Mouse (Mus musculus) myocyte (in vitro differentiated cells): Measurements from ENCODE around the gene Tomm7. TPM values are rescaled to one million over a fixed set of nuclear protein-coding genes. Genes with fewer than 3 reads are reported as not detected.

ENCODE experiments used
- H3K27me3 ChIP-seq: one replicate; pipeline ENCODE4 v1.6.1; 2011; ENCODE audit not compliant: control insufficient read depth, insufficient read depth, insufficient read length
- H3K36me3 ChIP-seq: one replicate; pipeline ENCODE4 v1.6.1; 2011; ENCODE audit not compliant: control insufficient read depth, insufficient read depth
- H3K4me2 ChIP-seq: one replicate; pipeline ENCODE4 v1.6.1; 2011; ENCODE audit warnings: low read depth, control low read depth
- H3K4me3 ChIP-seq: one replicate; pipeline ENCODE4 v1.5.1; 2011; ENCODE audit warnings: mild to moderate bottlenecking, control low read depth, moderate library complexity
- H3K79me2 ChIP-seq: one replicate; pipeline ENCODE4 v1.6.1; 2011; ENCODE audit not compliant: control insufficient read depth, insufficient read depth
- H3ac ChIP-seq: one replicate; pipeline ENCODE4 v1.6.1; 2011; ENCODE audit not compliant: control insufficient read depth, insufficient read length
- CEBPB ChIP-seq: IDR thresholded peaks from 2 replicates; pipeline ENCODE4 v1.6.1; 2011; ENCODE audit warnings: mild to moderate bottlenecking, moderate library complexity; ENCODE audit not compliant: poor library complexity, insufficient read depth, severe bottlenecking
- E2F4 ChIP-seq: IDR thresholded peaks from one replicate; pipeline ENCODE4 v1.6.1; 2011; ENCODE audit warnings: mild to moderate bottlenecking, control low read depth, moderate library complexity; ENCODE audit not compliant: insufficient read depth
- MAX ChIP-seq: IDR thresholded peaks from one replicate; pipeline ENCODE4 v1.6.1; 2011; ENCODE audit warnings: low read depth, mild to moderate bottlenecking, control low read depth
- MYOD1 ChIP-seq, 3 experiments: IDR thresholded peaks; one replicate each; pipeline ENCODE4 v1.6.1; 2011; ENCODE audit warnings: control low read depth in 2 of 3, low read depth in 2 of 3, mild to moderate bottlenecking in 2 of 3, moderate library complexity in 1 of 3; ENCODE audit not compliant: insufficient read length in 2 of 3, control insufficient read depth in 1 of 3
- MYOG ChIP-seq, 3 experiments: IDR thresholded peaks; one replicate each; pipeline ENCODE4 v1.6.1; 2011; ENCODE audit warnings: control low read depth in 2 of 3, low read depth in 2 of 3, mild to moderate bottlenecking in 2 of 3; ENCODE audit not compliant: insufficient read length in 2 of 3, control insufficient read depth in 1 of 3, insufficient read depth in 1 of 3
- POLR2A ChIP-seq: IDR thresholded peaks from one replicate; pipeline ENCODE4 v1.6.1; 2011; ENCODE audit warnings: low read depth, mild to moderate bottlenecking, control low read depth, moderate library complexity; ENCODE audit not compliant: insufficient read length
- POLR2AphosphoS2 ChIP-seq: IDR thresholded peaks from one replicate; pipeline ENCODE4 v1.6.1; 2011; ENCODE audit warnings: low read depth, control low read depth; ENCODE audit not compliant: insufficient read length
- REST ChIP-seq: IDR thresholded peaks from one replicate; pipeline ENCODE4 v1.6.1; 2011; ENCODE audit warnings: mild to moderate bottlenecking, control low read depth, moderate library complexity; ENCODE audit not compliant: insufficient read depth, insufficient read length
- SRF ChIP-seq: IDR thresholded peaks from one replicate; pipeline ENCODE4 v1.6.1; 2011; ENCODE audit warnings: low read depth; ENCODE audit not compliant: control insufficient read depth, insufficient read length
- TCF12 ChIP-seq: IDR thresholded peaks from one replicate; pipeline ENCODE4 v1.6.1; 2011; ENCODE audit warnings: mild to moderate bottlenecking, control low read depth; ENCODE audit not compliant: poor library complexity, insufficient read depth, severe bottlenecking
- TCF3 ChIP-seq: IDR thresholded peaks from one replicate; pipeline ENCODE4 v1.6.1; 2011; ENCODE audit warnings: low read depth, control low read depth; ENCODE audit not compliant: insufficient read length
- USF1 ChIP-seq: IDR thresholded peaks from one replicate; pipeline ENCODE4 v1.6.1; 2011; ENCODE audit warnings: low read depth, mild to moderate bottlenecking, control low read depth, moderate library complexity
- polyA plus RNA-seq: library from polyadenylated mRNA; unstranded; fragments of >200 nt; fragmentation: generic; extraction: Trizol; gene quantifications from one replicate; pipeline ENCODE4 v1.2.1, GENCODE M21; 2012; ENCODE audit warnings: missing spikeins

Tomm7 gene
- polyA plus RNA-seq, 1 experiment = 111 TPM

- Histone ChIP-seq H3K36me3 (peaks cover 27% of the 10 kb centered on the region), H3K27me3 (no peaks in the 10 kb centered on the region), H3K4me2 (no peak overlapping the region), H3K4me3 (no peak overlapping the region), H3K79me2 (no peaks in the 10 kb centered on the region), H3ac (no peak overlapping the region)
- no peak for TF ChIP-seq E2F4
- no peak for TF ChIP-seq USF1
- TF ChIP-seq REST = no peak
- no peak for TF ChIP-seq MAX
- TF ChIP-seq MYOG (IDR thresholded peaks at IDR 0.05; ENCODE audit: control insufficient read depth in 1 of 3, insufficient read depth in 1 of 3, insufficient read length in 2 of 3, low read depth in 2 of 3) = no peak
- no peak for TF ChIP-seq TCF3
- TF ChIP-seq MYOD1 (IDR thresholded peaks at IDR 0.05; ENCODE audit: control insufficient read depth in 1 of 3, insufficient read length in 2 of 3, low read depth in 2 of 3) = no peak
- TF ChIP-seq POLR2A = no peak
- TF ChIP-seq POLR2AphosphoS2 = no peak
- TF ChIP-seq TCF12 = no peak
These were observed 15.2 kb upstream of the Tomm7 start for GRCm38 (mm10) chr5:23859087-23859718.

- TF ChIP-seq E2F4 = no peak
- no peak for TF ChIP-seq REST
- TF ChIP-seq POLR2AphosphoS2 = peak; percentile 29
- Histone ChIP-seq H3K27me3 (no peaks in the 10 kb centered on the region), H3K4me3 (no peak overlapping the region), H3K4me2 (no peak overlapping the region), H3K36me3 (peaks cover 27% of the 10 kb centered on the region), H3K79me2 (no peaks in the 10 kb centered on the region), H3ac (no peak overlapping the region)
These were observed 14.7 kb upstream of the Tomm7 start for GRCm38 (mm10) chr5:23858643-23859042.

- Histone ChIP-seq H3K27me3 (no peaks in the 10 kb centered on the region), H3ac (no peak overlapping the region), H3K4me2 (no peak overlapping the region), H3K4me3 (no peak overlapping the region), H3K79me2 (no peaks in the 10 kb centered on the region), H3K36me3 (peaks cover 31% of the 10 kb centered on the region)
- TF ChIP-seq TCF12 (no peak), E2F4 (no peak), POLR2AphosphoS2 (no peak), MYOD1 (IDR thresholded peaks at IDR 0.05; ENCODE audit: control insufficient read depth in 1 of 3, insufficient read length in 2 of 3, low read depth in 2 of 3) (no peak), SRF (no peak), USF1 (no peak), MYOG (IDR thresholded peaks at IDR 0.05; ENCODE audit: control insufficient read depth in 1 of 3, insufficient read depth in 1 of 3, insufficient read length in 2 of 3, low read depth in 2 of 3) (no peak), TCF3 (no peak), POLR2A (no peak), MAX (no peak), REST (no peak), CEBPB (no peak)
These were observed 14.0 kb upstream of the Tomm7 start for GRCm38 (mm10) chr5:23858001-23858400.

GRCm38 (mm10) chr5:23857189-23857588 lies 13.2 kb upstream of the Tomm7 start:
- peaks cover 39% of the 10 kb centered on the region for H3K36me3 ChIP-seq
- H3ac ChIP-seq = no peak overlapping the region
- H3K4me2 ChIP-seq = no peak overlapping the region
- no peak for TF ChIP-seq E2F4
- peaks cover 5% of the 10 kb centered on the region for H3K79me2 ChIP-seq
- no peak overlapping the region for H3K4me3 ChIP-seq
- H3K27me3 ChIP-seq = no peaks in the 10 kb centered on the region

- TF ChIP-seq CEBPB (no peak), MYOG (IDR thresholded peaks at IDR 0.05; ENCODE audit: control insufficient read depth in 1 of 3, insufficient read depth in 1 of 3, insufficient read length in 2 of 3, low read depth in 2 of 3) (no peak), MAX (no peak), USF1 (no peak), TCF3 (no peak), E2F4 (no peak), TCF12 (no peak), SRF (no peak), POLR2AphosphoS2 (no peak), MYOD1 (IDR thresholded peaks at IDR 0.05; ENCODE audit: control insufficient read depth in 1 of 3, insufficient read length in 2 of 3, low read depth in 2 of 3) (no peak)
- H3K4me2 ChIP-seq = no peak overlapping the region
- H3ac ChIP-seq = no peak overlapping the region
- H3K79me2 ChIP-seq = peaks cover 10% of the 10 kb centered on the region
- no peak overlapping the region for H3K4me3 ChIP-seq
- H3K27me3 ChIP-seq = no peaks in the 10 kb centered on the region
- peaks cover 40% of the 10 kb centered on the region for H3K36me3 ChIP-seq
These were observed 12.2 kb upstream of the Tomm7 start for GRCm38 (mm10) chr5:23856164-23856563.
